Mouse (Mus musculus): ENCODE measurements around the gene Gpam. TPM values are rescaled to one million over a fixed set of nuclear protein-coding genes. Genes with fewer than 3 reads are reported as not detected.
A peak's percentile ranks its signal among the peaks of the same experiment; 100 is the strongest.
"Not testable (repeated sequence)": the region's sequence is repeated elsewhere in the genome, so short reads cannot be mapped to it uniquely, and the experiment has no call there.

Gpam gene
- total RNA-seq (2021), result 100 to 1,000 TPM; 174 to 215 TPM
- long read RNA-seq, experiment 1, transcript Gpam-201 (21 exons, 3,832 nt), result major isoform, 9 of 82 reads
- long read RNA-seq, experiment 1, partial matches to known transcripts, result 26 of 82 reads
- long read RNA-seq, experiment 1, other reads (novel, unspliced or antisense), result 47 of 82 reads
- long read RNA-seq, experiment 2, full-length matches to known transcripts, result 31 of 90 reads
- long read RNA-seq, experiment 2, partial matches to known transcripts, result 30 of 90 reads
- long read RNA-seq, experiment 2, other reads (novel, unspliced or antisense), result 29 of 90 reads

DNA sequence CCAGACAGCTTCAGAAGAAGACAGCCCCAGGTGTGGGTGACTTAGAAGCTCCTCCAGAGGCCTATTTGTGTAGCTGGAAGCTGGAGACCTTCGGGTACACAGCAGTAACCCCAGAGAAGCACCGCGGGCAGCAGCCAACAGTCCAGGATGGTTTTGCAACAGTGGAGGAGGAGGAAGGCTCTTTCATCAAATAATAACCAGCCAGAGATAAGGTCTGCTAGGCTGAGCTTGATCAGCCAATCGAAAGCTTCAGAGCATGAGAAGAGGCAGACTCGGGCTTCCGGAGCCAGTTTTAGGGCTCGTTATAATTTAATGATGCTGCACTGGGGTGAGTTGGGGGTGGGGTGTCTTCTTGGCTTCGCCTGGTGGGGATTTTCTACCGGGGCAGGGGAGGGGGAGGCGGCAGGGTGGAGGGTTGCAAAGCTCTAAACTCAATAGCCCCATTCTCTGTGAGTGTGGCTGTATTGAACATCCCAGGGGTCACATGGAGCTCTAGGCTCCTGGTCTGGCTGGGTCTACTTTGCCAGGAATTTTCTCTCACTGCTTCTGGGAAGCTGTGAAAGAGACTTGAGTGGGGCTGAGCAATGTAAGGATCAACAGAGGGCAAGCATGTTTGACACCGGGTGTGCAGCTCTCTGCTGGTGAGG lies at the start of gene Gpam:
TSS of gene Gpam (minus strand) at position 167 of the 647 bp plus-strand sequence.
- DNase-seq, result no peak

DNA sequence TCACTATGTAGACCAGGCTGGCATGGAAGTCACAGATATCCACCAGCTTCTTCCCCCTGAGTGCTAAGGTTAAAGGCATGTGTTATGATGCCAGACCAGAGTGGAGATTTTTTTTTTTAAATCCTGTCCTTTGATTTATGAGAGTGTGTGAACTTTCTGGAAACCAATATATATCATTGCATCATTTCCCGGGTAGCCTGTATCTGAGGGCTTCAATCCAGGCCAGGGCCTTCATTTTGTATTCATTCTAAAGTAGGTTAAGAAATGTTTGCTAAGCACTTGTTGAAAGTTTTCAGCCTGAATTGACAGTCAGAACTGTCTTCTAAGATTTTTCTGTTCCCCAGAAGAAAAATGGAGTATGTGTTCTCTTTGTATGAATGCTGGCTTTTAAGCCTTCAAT lies 44.5 kb upstream of the Gpam start:
- no peak for DNase-seq

DNA sequence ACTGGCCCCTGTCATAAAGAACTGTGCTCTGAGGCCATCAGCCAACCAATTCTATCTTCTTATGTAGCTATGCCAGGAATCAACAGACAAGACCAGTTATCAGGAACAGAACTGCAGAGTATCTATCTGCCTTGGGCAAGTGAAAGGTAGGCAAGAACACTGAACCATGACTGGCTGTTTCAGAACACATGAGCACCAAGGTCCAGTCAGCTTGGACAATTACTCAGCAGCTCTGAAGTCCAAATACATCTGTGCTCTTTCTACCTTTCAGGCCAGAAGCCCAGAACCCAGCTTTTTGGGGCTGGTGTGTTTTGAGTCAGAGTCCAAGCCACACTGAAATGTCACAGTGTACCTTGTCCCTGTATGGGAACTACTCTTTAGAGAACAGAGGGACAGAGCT lies 43.4 kb upstream of the Gpam start:
- DNase-seq, result no peak

DNA sequence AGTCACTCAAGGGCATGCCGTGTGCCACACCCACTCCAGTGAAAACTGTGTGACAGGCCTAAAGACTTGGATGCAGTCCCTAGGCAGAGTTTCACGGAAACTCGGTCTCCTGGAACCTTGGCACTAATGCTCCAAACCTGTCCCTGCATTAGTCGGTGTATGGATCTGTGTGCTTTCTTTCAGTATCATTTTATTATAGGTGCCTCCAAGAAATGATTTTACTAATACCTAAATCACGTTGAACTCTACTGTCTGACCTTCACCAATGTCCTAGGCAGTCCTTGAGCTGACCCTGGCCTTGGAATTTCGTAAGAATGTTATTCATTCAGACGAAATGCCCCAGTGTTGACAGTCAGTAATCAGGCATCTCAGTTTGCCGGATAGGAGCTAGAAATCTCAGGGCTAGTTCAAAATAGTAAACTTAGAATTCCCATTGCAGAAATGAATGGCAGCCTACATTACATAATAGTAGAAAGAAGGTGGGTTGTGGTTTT lies 42.2 kb upstream of the Gpam start:
- DNase-seq, result not testable (repeated sequence)

DNA sequence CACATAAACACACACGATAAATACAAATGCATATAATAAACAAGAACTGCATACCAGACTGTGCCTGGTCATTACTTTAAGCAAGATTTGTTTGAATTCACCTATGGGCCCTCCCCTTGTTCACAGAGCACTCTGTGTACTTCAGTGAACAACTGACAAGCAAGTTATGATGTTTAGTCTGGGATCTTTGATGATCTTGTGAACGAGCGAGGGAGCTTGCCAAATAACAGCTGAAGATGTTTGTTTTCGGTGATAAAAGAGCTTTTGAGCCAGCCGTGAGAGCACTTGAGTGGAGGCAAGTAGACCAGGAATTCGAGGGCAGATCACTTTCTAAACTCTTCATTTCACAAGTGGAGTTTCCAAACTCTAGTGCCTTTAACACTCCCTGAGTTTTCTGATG lies 41.3 kb upstream of the Gpam start:
- DNase-seq, result no peak

DNA sequence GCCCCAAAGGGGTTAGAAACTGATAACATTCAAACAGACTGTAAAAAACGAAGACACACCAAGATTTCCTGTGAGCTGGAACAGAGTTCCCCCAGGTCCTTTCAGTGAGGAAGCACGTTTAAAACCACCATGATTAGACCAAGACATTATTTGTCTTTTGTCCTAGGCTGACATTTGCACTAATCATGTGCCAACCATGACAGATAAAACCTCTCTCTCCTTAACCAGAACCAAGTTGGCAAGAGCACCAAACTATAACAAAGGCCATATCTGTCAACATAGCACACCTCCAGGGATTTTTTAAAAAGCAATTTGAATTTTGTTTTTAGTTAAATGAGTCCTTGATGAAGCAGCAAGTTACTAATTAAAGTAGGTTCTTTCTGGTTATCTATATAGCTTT lies 40.7 kb upstream of the Gpam start:
- no peak for DNase-seq

DNA sequence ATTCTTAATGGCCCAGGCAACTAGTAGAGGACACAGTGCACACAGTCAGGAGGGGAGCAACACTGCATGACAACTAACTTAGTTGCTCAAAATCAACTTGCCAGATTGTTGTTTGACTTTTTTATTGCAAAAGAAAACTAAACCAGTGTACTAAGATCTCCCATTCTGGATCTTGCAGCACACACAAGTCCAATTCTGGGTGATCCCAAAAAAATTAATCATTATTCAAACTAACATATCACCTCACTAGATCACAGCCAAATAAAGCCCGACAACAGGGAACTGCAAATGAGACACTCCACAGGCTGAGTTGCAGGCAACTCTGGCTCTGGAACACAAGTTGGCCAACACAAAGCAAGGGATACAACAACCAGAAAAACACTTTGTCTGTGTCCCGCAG lies 39.7 kb upstream of the Gpam start:
- no peak for DNase-seq

DNA sequence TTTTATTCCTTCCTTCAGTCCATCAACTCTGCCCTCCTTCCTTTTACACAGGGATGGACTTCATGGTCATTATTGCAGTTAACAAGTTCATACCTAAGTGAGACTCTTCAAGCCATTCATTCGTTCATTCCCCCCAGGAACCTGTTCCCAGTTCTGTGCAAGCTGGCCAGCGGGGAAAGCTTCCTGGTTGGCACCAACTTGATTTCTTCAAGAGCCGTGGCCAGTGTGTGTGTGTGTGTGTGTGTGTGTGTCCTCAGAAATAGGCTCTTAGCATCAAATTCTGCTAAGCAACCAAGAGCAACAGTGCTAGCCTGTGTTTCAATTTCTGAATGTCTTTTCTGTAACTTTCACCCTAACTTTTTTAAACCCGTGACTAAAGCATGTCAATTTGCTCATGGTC lies 38.9 kb upstream of the Gpam start:
- DNase-seq, result peak; percentile 41

DNA sequence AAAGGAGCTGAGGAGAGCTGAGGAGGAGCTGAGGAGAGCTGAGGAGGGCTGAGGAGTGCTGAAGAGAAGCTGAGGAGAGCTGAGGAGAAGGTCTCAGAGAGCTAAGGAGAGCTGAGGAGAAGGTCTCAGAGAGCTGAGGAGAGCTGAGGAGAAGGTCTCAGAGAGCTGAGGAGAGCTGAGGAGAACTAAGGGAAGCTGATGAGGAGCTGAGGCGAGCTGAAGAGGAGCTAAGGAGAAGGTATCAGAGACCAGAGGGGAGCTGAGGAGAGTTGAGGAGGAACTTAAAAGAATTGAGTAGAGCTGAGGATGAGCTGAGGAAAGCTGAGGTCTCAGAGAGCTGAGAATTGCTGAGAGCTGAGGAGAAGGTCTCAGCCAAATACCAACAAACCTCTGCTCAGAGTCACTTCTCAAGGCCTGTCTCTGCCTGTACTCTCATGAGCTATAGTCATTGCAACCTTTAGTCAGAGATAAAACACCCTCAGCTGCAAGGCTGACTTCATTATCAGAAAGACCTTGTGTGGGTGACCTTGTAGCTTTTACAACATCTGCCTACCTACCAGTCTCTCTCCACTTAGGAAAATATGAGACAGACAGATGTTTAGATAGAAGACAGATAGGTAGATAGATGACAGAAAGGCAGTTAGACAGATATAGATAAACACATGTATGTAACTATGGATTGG lies 38.3 kb upstream of the Gpam start:
- peak; percentile 37 for DNase-seq

DNA sequence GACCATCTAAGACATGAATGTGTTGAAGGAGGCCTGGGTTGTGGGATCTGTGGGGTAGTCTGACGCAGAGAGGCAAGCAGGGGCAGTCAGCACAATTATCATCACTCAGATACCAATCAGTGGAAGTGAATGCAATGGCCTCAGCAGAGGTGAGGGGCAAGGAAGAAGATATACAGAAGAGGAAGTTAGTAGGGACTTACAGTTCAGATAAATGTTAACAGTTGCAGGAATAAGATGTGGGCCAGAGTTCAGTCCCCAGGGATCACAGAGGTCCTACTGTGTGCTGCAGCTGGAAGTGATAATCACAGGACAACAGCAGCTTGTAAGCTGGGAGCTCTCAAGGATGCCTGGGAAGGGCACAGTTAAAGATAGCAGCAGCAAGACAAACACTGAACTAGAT lies 37.1 kb upstream of the Gpam start:
- DNase-seq, result no peak

DNA sequence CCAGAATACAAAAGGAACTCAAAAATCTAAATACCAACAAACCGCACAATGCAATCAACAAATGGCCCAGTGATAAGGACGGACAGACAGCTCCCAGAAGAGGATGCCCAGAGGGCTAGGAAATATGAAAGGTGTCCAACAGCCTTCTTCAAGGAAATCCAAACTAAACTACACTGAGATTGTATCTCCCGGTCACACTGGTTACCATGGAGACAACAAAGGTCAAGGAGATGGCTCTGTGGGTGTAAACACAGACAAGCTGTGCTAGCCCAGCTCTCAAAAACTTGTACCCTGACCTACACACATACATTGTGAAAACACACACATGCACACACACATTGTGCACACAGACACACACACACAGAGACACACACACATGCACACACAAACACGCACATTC lies 35.2 kb upstream of the Gpam start:
- DNase-seq, result no peak

DNA sequence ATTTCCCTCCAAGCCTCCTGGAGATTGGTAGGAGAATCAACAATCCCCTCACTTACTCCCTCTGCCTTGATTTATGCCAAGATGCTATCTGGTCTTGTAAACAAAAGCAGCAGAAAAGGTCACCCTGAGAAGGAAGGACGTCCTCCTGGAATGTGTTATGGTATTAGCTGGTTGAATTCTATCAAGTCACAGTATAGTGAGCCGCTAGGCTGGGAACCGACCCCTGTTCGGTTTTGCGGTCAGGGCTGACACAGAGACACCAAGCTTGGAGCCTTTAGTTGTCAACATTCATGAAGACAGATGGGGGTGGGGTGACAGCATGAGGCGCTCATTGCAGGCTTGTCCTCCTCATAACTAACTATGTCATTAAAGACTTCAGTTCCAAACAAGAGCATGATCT lies 32.8 kb upstream of the Gpam start:
- no peak for DNase-seq

DNA sequence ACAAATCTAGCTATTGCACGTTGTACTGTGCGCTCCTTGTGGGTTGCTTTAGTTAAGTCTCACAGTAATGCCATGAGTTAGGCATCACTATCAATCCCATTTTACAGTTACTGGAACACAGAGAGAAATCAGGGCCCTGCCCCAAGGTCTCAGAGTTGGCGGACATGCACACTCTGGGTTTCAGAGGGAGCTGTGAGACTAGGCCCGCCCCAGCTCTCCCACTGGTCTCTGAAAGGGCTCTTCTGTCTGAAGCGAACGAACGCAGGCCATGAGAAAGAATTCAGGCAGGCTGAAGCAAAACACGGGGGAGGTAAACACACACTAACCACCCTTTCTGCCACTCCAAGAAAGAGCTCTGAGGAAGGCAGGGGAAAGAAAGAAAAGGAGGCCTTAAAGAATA lies 31.6 kb upstream of the Gpam start:
- peak; percentile 57 for DNase-seq

DNA sequence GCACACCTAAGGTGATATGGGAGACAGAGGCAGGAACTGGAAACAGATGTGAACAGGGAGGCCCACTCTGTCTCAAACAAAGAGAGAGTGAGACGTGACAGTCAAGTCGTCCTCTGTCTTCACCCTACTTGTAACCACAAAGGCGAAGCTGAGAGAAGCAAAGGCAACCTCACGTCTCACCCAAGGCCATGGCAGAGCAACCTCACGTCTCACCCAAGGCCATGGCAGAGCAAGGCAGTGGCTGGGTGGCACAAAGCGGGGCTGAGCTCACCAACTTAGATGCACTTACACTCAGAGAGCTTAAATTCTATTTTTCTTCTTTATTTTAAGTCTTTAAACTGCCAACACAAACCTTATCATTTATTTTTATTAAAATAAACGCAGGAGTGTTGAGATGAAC lies 30.0 kb upstream of the Gpam start:
- DNase-seq, result no peak

DNA sequence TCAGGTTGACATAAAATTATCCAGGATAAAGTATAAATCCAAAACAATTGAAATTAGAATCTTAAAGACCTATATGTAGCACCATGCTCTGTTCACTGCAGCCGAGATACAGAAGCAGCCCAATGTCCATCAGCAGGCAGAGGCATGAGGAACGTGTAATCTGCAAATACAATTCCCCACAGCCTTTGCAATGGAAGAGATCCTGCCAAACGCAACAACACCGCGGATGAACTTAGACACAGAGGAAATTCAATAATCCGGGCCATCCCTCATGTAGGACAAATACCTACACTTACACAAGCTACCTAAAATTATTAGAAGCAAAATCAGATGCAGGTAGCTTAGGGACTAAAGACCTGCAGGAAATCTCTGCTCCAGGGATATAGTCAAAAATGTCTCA lies 25.9 kb upstream of the Gpam start:
- DNase-seq, result no peak

DNA sequence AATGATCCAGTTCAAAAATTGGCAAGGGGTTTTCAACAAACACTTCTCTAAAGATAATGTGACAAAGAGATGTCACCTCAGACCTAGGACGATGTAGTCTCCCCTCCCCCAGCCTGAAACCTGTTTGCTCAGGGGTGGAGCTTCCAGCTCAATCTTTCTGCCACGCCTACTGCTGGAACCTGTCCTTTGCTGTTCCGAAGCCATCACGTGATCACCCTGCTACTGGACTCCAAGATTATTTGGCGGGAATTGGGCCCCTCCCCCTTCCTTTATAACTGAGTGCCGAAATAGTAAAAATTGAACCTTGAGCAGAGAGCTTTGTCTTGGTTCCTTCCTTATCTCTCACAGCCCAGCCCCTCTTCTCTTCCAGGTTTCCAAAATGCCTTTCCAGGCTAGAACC lies 25.2 kb upstream of the Gpam start:
- DNase-seq, result not testable (repeated sequence)

DNA sequence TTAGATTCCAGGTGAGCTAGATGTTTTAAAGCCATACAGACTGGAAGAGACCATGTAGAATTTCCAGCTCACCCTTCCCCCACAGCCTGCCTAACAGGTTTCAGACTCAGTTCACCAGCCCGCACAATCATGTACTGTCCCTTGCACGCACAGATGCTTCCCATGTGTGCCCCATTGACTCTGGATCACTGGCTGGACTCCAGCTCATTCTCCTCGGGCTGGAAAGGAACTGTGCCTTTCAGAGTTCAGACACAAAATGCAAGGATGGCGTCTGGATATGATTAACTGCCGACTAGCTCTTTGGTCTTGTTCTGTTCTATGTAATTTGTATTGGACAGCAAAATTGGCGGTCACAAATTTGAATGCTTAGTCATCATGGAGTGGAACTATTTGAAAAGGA lies 22.6 kb upstream of the Gpam start:
- no peak for DNase-seq

DNA sequence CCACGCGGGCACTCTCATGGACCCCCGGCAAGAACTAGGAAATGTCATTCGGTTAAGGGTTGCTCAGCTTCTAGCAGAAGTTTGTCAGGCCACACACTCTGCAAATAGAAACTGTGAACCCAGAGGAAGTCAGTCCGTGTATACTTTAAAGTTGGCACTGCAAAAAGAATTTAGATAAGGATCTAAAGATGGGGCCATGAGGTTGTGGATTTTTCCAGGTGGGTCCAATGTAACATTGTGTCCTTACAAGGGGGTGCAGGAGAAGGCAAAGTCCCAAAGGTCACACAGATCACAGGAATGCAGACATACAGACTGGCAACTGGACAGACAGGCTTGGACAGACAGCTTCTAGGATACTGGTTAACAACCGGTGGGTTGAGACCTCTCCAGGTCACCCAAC lies 21.1 kb upstream of the Gpam start:
- DNase-seq, result no peak

DNA sequence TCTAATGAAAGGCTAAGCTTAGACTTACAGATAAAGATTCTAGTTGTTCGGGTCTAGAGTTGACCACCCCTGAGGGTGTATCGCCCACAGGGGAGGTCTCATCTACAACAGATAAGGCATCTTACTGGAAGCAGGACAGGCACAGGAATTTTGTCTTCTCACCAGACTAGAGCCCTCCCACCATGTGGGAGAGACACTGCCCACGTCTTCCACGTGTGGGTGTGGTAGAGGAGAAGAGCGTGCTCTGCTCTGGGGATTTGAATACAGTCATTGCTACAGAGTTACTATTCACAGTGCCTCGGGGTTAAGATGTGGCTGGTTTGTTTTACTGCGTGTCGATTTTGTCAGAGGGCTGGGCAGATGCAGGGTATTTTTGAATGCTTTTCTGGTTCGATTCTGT lies 20.5 kb upstream of the Gpam start:
- no peak for DNase-seq

DNA sequence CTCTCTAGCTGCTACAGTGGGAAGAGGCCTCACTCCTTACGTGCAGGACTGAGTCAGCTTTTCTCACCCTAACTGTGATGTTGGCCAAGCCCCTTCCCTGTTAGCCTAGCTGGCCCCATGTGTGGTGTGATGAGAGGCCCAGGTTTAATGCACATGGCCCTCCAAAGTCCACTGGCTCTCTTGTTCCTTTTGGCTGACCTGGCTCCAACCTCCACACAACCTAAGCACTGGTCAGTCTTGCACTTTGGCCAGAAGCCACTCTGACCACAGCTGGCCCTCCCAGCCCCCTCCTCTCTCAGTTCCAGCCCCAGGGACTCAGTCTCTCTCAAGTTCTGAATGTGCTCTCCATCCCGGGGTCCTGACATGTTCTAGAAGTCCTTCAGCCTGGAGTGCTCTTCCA lies 18.1 kb upstream of the Gpam start:
- no peak for DNase-seq

DNA sequence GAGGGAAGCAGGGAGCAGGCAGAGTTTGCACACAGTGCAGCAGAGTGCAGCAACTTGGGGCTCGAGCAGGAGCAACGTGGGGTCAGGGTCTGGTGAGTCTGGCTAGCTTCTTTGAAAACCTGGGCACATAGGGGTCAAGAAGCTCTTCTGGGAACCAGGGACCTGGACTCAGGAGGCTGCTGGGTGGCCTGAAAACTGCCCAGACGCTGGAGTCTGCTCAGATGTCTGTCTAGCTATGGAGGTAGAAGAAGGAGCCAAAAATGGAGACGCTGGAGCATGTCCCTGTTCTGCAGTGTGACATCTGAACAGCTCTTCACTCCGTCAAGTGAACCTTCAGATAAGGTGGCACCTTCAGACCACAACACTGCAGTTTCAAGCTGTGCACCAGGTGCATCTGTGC lies 17.7 kb upstream of the Gpam start:
- no peak for DNase-seq

DNA sequence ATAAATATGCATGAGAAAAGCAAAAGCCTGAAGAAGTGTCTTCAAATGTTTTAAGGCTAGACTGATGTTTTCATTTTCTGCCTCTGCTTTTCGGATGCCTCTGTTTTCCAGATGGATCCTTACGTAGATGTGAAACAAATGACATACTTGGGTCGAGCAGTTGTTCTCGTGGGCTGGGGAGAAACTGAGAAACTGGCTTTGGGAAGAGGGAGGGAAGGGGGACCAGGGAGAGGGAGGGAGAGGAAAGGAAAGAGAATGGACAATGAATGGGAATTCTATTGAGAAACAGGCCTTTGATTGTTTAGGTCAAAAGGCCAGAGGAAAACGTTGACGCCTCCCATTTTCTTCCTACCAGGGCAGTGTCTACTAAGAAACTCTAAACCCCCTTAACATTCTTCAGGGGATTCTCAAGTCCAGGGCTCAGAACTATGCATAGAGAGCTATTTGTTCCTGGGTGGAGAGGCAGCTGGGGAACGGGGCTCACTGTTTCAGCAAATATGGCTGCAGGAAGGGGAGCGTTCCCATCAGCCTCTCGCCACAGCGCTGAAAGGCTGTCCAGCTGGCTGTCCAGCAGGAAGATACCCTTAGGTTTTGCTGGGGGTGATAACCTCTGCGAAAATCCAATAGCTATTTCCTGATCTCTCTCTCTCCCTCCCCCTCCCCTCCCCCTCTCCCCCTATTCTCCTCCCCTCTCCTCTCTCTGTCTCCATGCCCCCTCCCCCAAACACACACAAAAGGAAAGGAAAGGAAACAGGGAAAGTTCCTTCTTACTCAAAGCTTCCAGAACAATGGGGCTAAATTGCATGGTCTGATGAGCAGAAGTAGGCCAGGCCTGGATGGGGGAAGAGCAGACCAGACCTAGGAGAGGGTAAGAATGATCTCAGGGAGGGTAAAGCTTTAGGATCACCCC lies 16.6 kb upstream of the Gpam start:
- DNase-seq, result no peak

DNA sequence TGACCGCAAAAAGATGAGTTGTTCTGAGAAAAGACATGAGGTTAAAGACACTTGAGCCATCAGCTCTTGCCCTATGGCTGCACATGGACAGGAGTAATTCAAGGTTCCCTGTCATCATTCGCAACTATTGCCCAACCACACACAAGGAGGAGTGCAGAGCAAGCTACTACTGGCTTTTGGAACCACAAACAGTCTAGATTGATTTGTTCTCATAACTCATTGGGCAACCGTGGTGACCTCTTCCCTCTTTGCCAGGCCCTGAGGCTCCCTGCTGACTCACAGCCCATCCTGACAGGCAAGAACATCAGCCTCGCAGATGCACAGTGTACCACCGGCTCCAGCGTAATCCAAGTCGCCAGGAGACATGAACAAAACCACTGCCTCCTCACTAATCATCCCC lies 12.3 kb upstream of the Gpam start:
- peak; percentile 71 for DNase-seq

All from adrenal gland, postnatal 10 days (tissue).